Mouse (Mus musculus): ENCODE data around the gene Ap5s1. TPM values are rescaled to one million over a fixed set of nuclear protein-coding genes. Genes with fewer than 3 reads are reported as not detected.
"Not testable (repeated sequence)": the region's sequence is repeated elsewhere in the genome, so short reads cannot be mapped to it uniquely, and the experiment has no call there.

Ap5s1 gene
- total RNA-seq, 2 experiments from 2014 or later, result 14.9 to 17.4 TPM

- intact Hi-C loops (cut with DNase I; ENCODE audit: low total_unique reads), result no loop called here
- peak; percentile 96 for DNase-seq
Measured at GRCm38 (mm10) chr2:131209969-131210792, 3.3 kb downstream of the Ap5s1 start.

DNA sequence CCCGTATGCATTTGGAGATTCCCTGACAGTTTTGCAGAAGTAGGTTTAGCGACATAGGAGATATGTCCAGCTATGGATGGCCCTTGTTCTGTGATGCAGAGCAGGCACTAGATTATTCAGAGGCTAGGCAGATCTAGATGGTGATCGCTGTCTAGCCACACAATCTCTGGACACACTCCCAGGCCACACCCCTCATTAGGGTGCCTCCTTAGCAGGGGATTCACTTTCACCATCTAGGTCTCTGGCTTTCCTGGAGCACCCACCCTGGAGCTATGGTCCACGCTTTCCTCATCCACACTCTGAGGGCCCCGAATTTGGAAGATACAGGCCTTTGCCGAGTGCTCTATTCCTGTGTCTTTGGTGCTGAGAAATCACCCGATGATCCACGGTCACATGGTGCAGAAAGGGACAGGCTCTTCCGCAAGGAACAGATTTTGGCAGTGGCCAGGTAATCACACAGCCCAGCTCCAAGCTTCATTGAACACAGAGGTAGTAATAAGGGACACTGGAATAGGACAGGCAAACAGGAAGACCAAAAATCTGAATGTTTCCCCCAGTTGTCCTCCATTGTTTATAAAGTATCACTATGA lies 4.2 kb downstream of the Ap5s1 start:
- intact Hi-C loops (cut with DNase I; ENCODE audit: low total_unique reads), result no loop called here
- DNase-seq, result peak; percentile 32

DNA sequence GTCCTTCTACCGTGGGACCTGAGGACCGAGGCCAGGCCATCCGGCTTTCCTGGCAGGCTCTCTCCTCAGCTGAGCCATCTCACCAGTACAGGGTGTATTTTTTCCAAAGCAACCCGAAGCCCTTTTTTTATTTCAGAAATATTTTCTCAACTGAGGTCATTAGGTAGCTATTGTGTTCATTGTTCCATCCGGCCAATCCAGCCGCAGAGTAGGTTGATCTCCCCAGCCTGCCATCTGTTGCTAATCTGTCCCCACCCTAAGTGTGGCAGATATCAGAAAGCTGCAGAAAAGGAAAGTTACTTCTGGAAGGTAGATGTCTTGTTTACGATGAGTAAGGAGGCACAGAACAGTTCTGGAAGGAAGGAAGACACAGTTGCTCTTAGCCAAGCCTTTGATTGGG lies 6.9 kb downstream of the Ap5s1 start:
- no peak for DNase-seq
- intact Hi-C loops (cut with DNase I; ENCODE audit: low total_unique reads), result no loop called here

- intact Hi-C loops (cut with DNase I; ENCODE audit: low total_unique reads), result no loop called here
Measured at GRCm38 (mm10) chr2:131215941-131216858, 9.3 kb downstream of the Ap5s1 start.

DNA sequence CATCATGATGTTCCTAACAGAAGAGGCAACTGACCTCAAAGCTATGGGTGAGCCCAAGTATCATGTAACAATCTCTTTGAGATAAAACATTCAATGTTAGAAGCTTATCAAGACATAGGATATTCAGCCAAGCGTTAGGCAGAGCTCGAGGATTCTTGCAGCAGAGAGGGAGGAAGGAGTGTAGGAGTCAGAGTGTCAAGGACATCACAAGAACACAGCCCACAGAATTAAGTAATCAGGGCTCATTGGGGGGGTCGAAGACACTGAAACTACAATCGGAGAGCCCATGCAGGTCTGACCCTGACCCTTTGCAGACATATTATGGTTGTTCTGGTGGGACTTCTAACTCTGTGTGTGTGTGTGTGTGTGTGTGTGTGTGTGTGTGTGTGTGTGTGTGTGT lies 13.2 kb downstream of the Ap5s1 start:
- no peak for DNase-seq
- intact Hi-C loops (cut with DNase I; ENCODE audit: low total_unique reads), result no loop called here

More at GRCm38 (mm10) chr2:131215941-131216858, 9.3 kb downstream of the Ap5s1 start:
- DNase-seq, result no peak

GRCm38 (mm10) chr2:131221853-131222515 lies 15.1 kb downstream of the Ap5s1 start:
- intact Hi-C loops (cut with DNase I; ENCODE audit: low total_unique reads), result no loop called here
- DNase-seq, result no peak

DNA sequence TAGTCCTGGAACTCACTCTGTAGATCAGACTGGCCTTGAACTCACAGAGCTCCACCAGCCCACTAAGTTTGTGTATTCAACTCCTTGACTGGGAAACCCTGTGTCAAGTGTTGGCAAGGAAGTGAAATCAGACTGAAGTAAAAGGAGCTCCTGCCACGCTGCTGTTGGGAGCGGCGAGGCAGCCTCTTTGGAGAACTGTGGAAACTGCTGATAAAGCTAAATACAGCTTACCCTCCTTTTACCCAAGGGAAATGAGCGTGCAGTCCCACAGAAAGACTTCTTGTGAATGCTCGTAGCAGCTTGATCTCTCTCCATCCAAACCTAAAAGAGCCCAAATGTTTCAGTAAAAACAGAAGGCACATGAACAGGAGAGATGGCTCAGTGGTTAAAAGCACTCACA lies 15.7 kb downstream of the Ap5s1 start:
- DNase-seq, result no peak
- intact Hi-C loops (cut with DNase I; ENCODE audit: low total_unique reads), result no loop called here

- intact Hi-C loops (cut with DNase I; ENCODE audit: low total_unique reads), result no loop called here
Measured at GRCm38 (mm10) chr2:131223569-131223968, 16.7 kb downstream of the Ap5s1 start.

DNA sequence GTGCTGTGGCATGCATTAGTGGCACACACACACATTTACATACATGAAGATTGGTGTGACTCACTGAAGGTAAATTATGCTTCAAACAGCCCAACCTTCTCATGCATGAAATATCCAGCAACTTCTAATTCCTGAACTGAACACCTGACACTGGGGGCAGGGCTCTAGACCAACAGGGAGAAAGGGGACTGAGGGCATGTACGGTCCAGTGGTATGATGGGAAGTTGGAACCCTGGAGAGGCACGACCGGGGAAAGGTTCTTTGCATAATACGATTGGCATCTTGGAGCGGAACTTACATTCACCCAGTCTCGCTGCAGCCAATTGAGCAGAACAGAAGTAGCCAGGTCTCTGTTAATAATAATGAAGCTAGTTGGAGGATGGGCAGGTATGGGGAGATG lies 18.3 kb downstream of the Ap5s1 start:
- intact Hi-C loops (cut with DNase I; ENCODE audit: low total_unique reads), result no loop called here
- no peak for DNase-seq

More at GRCm38 (mm10) chr2:131223569-131223968, 16.7 kb downstream of the Ap5s1 start:
- DNase-seq, result no peak

DNA sequence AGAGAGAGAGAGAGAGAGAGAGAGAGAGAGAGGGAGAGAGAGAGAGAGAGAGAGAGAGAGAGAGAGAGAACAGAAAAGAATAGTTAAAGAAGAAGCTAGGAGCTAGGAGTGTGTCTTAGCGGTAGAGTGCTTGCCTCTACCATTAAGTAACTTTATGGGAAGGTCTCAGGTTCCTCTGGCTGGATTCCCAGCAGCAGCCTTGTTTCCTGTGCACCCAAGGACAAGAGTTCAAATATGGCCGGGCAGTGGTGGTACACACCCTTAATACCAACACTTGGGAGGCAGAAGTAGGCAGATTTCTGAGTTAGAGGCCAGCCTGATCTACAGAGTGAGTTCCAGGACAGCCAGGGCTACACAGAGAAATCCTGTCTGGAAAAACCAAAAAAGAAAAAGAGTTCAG lies 19.8 kb downstream of the Ap5s1 start:
- DNase-seq; intact Hi-C loops (cut with DNase I; ENCODE audit: low total_unique reads): not testable (repeated sequence)

GRCm38 (mm10) chr2:131227243-131227642 lies 20.4 kb downstream of the Ap5s1 start:
- DNase-seq, result no peak
- intact Hi-C loops (cut with DNase I; ENCODE audit: low total_unique reads), result no loop called here

GRCm38 (mm10) chr2:131232558-131232957 lies 25.7 kb downstream of the Ap5s1 start:
- intact Hi-C loops (cut with DNase I; ENCODE audit: low total_unique reads), result no loop called here
- DNase-seq, result no peak

GRCm38 (mm10) chr2:131233307-131234126 lies 26.6 kb downstream of the Ap5s1 start, which contains the start of gene Mavs:
Mavs (plus strand) TSS chr2:131234063.
- intact Hi-C loops (cut with DNase I; ENCODE audit: low total_unique reads), result no loop called here
- peak; percentile 97 for DNase-seq

DNA sequence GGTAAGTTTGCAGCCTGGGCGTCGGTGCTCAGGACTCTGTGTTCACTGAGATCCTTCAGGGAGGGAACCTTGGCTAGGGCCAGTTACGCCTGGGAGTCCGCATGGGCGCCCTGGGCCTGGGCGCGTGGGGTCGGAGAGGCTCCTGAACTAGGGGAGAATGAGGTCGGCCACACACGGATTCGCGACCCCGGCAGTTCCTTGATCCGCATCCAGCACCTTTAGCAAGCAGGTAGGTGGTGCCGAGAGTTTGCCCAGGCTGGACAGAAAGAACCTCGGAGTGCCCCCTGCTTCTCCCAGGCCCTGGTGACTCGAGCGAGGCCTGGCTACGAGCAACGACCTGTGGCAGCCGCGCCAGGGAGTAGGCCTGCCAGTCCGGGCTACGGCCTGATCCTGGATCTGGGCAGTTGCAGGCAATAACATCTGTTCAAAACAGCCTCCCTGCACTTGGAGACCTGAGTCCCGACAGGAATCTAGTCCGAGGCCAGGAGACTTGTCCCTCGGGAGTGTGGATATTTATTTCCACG lies 27.3 kb downstream of the Ap5s1 start:
- intact Hi-C loops (cut with DNase I; ENCODE audit: low total_unique reads), result no loop called here
- DNase-seq, result peak; percentile 49

DNA sequence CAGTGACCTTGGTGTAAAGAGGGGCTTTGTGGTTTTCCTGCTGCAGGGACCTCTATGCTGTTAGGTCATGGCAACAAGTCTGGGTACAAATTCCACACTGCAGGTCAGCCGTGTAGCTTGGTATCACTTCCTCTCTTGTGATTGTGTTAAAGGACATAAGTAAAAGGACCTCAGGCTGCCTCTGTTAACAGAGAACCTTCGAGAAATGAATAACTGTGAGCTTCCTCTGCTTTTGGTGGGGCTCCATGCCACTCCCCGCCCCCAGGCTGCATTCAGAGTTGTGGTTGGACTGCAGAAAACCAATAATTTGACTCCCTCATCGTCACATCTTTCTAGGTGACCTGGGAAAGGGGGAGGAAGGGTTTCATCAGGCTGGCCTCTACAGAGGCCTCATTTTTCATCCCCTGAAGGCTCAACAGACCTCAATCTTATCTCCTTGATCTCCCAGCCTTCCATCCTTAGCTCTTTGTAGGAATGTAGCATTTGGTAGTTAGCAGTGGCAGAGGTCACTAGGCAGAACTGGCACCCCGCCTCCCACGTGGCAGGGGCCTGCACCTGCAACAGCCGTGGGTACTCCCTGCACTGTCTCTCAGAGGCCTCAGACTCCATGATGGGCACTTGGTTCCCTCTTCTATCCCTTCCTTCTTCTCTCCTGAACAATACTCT lies 28.2 kb downstream of the Ap5s1 start:
- intact Hi-C loops (cut with DNase I; ENCODE audit: low total_unique reads), result no loop called here
- no peak for DNase-seq

- DNase-seq, result no peak
- intact Hi-C loops (cut with DNase I; ENCODE audit: low total_unique reads), result no loop called here
Measured at GRCm38 (mm10) chr2:131242180-131242579, 35.3 kb downstream of the Ap5s1 start.

GRCm38 (mm10) chr2:131242929-131243328 lies 36.1 kb downstream of the Ap5s1 start:
- no peak for DNase-seq

More at GRCm38 (mm10) chr2:131242929-131243328, 36.1 kb downstream of the Ap5s1 start:
- intact Hi-C loops (cut with DNase I; ENCODE audit: low total_unique reads), result no loop called here

Measured in gastrocnemius, postnatal 14 days (tissue).